Mouse (Mus musculus) intestine, postnatal 0 days (tissue): ENCODE measurements around the gene Aldh8a1. TPM values are rescaled to one million over a fixed set of nuclear protein-coding genes. Genes with fewer than 3 reads are reported as not detected.

ENCODE experiments used
- ATAC-seq: fragments of 200-750 bp; cut with Nextera tagmentation; 2 replicates; pipeline ENCODE4 v1.8.0; 2017; ENCODE audit warnings: mild to moderate bottlenecking, moderate TSS enrichment, moderate library complexity
- H3K27ac ChIP-seq: fragments of 300-500 bp; sonication (generic); 2 replicates; pipeline ENCODE4 v1.5.1; 2014; ENCODE audit warnings: mild to moderate bottlenecking, low read depth, low read length, moderate library complexity
- H3K27me3 ChIP-seq: fragments of 300-500 bp; sonication (generic); replicated peaks from 2 replicates; pipeline ENCODE4 v1.6.1; 2014; ENCODE audit warnings: low read length, mixed read lengths; ENCODE audit not compliant: control insufficient read depth, insufficient read depth
- H3K36me3 ChIP-seq: fragments of 300-500 bp; sonication (generic); 2 replicates; pipeline ENCODE4 v1.6.1; 2014; ENCODE audit warnings: mild to moderate bottlenecking, moderate library complexity; ENCODE audit not compliant: control insufficient read depth, insufficient read depth
- H3K4me1 ChIP-seq: fragments of 300-500 bp; sonication (generic); replicated peaks from 2 replicates; pipeline ENCODE4 v1.6.1; 2014; ENCODE audit warnings: antibody characterized with exemption, low read length, mixed read lengths; ENCODE audit not compliant: control insufficient read depth, insufficient read depth
- H3K4me2 ChIP-seq: fragments of 300-500 bp; sonication (generic); replicated peaks from 2 replicates; pipeline ENCODE4 v1.6.1; 2014; ENCODE audit warnings: low read depth, mild to moderate bottlenecking, moderate library complexity
- H3K4me3 ChIP-seq: fragments of 300-500 bp; sonication (generic); 2 replicates; pipeline ENCODE4 v1.5.1; 2014; ENCODE audit warnings: low read depth, low read length
- H3K9ac ChIP-seq: fragments of 300-500 bp; sonication (generic); 2 replicates; pipeline ENCODE4 v1.6.1; 2014; ENCODE audit warnings: mild to moderate bottlenecking, low read depth, low read length
- H3K9me3 ChIP-seq: fragments of 300-500 bp; sonication (generic); 2 replicates; pipeline ENCODE4 v1.6.1; 2016; ENCODE audit warnings: mixed run types; ENCODE audit not compliant: control insufficient read depth
- CTCF ChIP-seq: sonication (generic); IDR thresholded peaks from 2 replicates; pipeline ENCODE4 v1.5.1; 2016; ENCODE audit warnings: low read depth, mild to moderate bottlenecking, control low read depth, antibody characterized with exemption, moderate library complexity
- WGBS: fragments of 180-500 bp; shearing (Covaris S2); extraction: QIAGEN DNeasy Blood & Tissue Kit; methylation state at CpG from one replicate; pipeline ENCODE4 v1.1.7; 2014; 5-methylcytosine and 5-hydroxymethylcytosine counted together
- polyA plus RNA-seq: library from polyadenylated mRNA; unstranded; fragments of >200 nt; fragmentation: Nextera tagmentation; extraction: Ambion mirVana; gene quantifications from 2 replicates; pipeline ENCODE4 v1.2.1, GENCODE M21; 2015

The Aldh8a1 gene
- polyA plus RNA-seq, 1 experiment from 2014 or later, result not detected

GRCm38 (mm10) chr10:21342331-21343005 is 34.6 kb upstream of the Aldh8a1 start:
- no peak for TF ChIP-seq CTCF
- Histone ChIP-seq H3K4me1 (no peaks in the 10 kb centered on the region), H3K9ac (no peak overlapping the region), H3K9me3 (no peaks in the 10 kb centered on the region), H3K36me3 (peaks cover 54% of the 10 kb centered on the region), H3K4me3 (no peak overlapping the region), H3K27ac (no peak overlapping the region), H3K27me3 (no peaks in the 10 kb centered on the region), H3K4me2 (no peak overlapping the region)
- 89% methylated on average over 11 of the region's 11 CpGs for WGBS
- no peak for ATAC-seq

GRCm38 (mm10) chr10:21347332-21347731 is 29.8 kb upstream of the Aldh8a1 start:
- WGBS, result 93% methylated on average over 4 of the region's 4 CpGs
- Histone ChIP-seq H3K9me3 (no peaks in the 10 kb centered on the region), H3K4me3 (no peak overlapping the region), H3K4me2 (no peak overlapping the region), H3K27ac (no peak overlapping the region), H3K27me3 (no peaks in the 10 kb centered on the region), H3K9ac (no peak overlapping the region), H3K36me3 (peaks cover 60% of the 10 kb centered on the region), H3K4me1 (no peaks in the 10 kb centered on the region)
- no peak for TF ChIP-seq CTCF
- no peak for ATAC-seq

GRCm38 (mm10) chr10:21349449-21349848 is 27.6 kb upstream of the Aldh8a1 start:
- TF ChIP-seq CTCF, result no peak
- Histone ChIP-seq H3K9me3 (no peaks in the 10 kb centered on the region), H3K27ac (no peak overlapping the region), H3K27me3 (no peaks in the 10 kb centered on the region), H3K4me3 (no peak overlapping the region), H3K4me2 (no peak overlapping the region), H3K9ac (no peak overlapping the region), H3K36me3 (peaks cover 63% of the 10 kb centered on the region), H3K4me1 (no peaks in the 10 kb centered on the region)
- no peak for ATAC-seq
- WGBS, result 90% methylated on average over 5 of the region's 5 CpGs

- no peak for ATAC-seq
Observed at GRCm38 (mm10) chr10:21349946-21350345, 27.1 kb upstream of the Aldh8a1 start.

GRCm38 (mm10) chr10:21350531-21351515 is 26.3 kb upstream of the Aldh8a1 start:
- no peak for TF ChIP-seq CTCF
- 92% methylated on average over 11 of the region's 11 CpGs for WGBS
- Histone ChIP-seq H3K27ac (no peak overlapping the region), H3K9ac (no peak overlapping the region), H3K9me3 (no peaks in the 10 kb centered on the region), H3K4me3 (no peak overlapping the region), H3K4me2 (no peak overlapping the region), H3K27me3 (no peaks in the 10 kb centered on the region), H3K4me1 (no peaks in the 10 kb centered on the region), H3K36me3 (peaks cover 56% of the 10 kb centered on the region)
- ATAC-seq, result no peak

More at GRCm38 (mm10) chr10:21349946-21350345, 27.1 kb upstream of the Aldh8a1 start:
- H3K36me3 ChIP-seq, result peaks cover 62% of the 10 kb centered on the region
- TF ChIP-seq CTCF, result no peak
- H3K27ac ChIP-seq, result no peak overlapping the region
- no peak overlapping the region for H3K4me2 ChIP-seq
- H3K27me3 ChIP-seq, result no peaks in the 10 kb centered on the region
- no peak overlapping the region for H3K4me3 ChIP-seq
- no peaks in the 10 kb centered on the region for H3K9me3 ChIP-seq
- H3K9ac ChIP-seq, result no peak overlapping the region
- no peaks in the 10 kb centered on the region for H3K4me1 ChIP-seq
- 91% methylated on average over 2 of the region's 2 CpGs for WGBS

GRCm38 (mm10) chr10:21351766-21352165 is 25.3 kb upstream of the Aldh8a1 start:
- WGBS, result 90% methylated on average over 12 of the region's 12 CpGs
- H3K9ac ChIP-seq, result no peak overlapping the region
- no peak overlapping the region for H3K4me2 ChIP-seq
- peaks cover 60% of the 10 kb centered on the region for H3K36me3 ChIP-seq
- no peaks in the 10 kb centered on the region for H3K27me3 ChIP-seq
- no peak for TF ChIP-seq CTCF
- H3K27ac ChIP-seq, result no peak overlapping the region
- H3K4me3 ChIP-seq, result no peak overlapping the region
- H3K9me3 ChIP-seq, result no peaks in the 10 kb centered on the region
- ATAC-seq, result no peak
- no peaks in the 10 kb centered on the region for H3K4me1 ChIP-seq
